Mouse (Mus musculus) heart, embryonic 15.5 days (tissue): ENCODE measurements around the gene Plpp3. TPM values are rescaled to one million over a fixed set of nuclear protein-coding genes. Genes with fewer than 3 reads are reported as not detected.

Source experiments
- ATAC-seq: fragments of 200-750 bp; cut with Nextera tagmentation; replicated peaks from 2 replicates; pipeline ENCODE4 v1.8.0; 2017; ENCODE audit warnings: low read depth, moderate TSS enrichment; ENCODE audit not compliant: insufficient number of reproducible peaks, insufficient read depth, low FRiP score
- H3K27ac ChIP-seq: fragments of 300-500 bp; sonication (generic); 2 replicates; pipeline ENCODE4 v1.5.1; 2015; ENCODE audit warnings: mild to moderate bottlenecking, inconsistent platforms
- H3K27me3 ChIP-seq: fragments of 300-500 bp; sonication (generic); 2 replicates; pipeline ENCODE4 v1.6.1; 2015; ENCODE audit warnings: inconsistent platforms
- H3K36me3 ChIP-seq: fragments of 300-500 bp; sonication (generic); 2 replicates; pipeline ENCODE4 v1.6.1; 2015; ENCODE audit warnings: mild to moderate bottlenecking, inconsistent platforms
- H3K4me1 ChIP-seq: fragments of 300-500 bp; sonication (generic); replicated peaks from 2 replicates; pipeline ENCODE4 v1.6.1; 2015; ENCODE audit warnings: inconsistent platforms
- H3K4me2 ChIP-seq: fragments of 300-500 bp; sonication (generic); 2 replicates; pipeline ENCODE4 v1.6.1; 2015; ENCODE audit warnings: inconsistent platforms, mild to moderate bottlenecking, moderate library complexity
- H3K4me3 ChIP-seq: fragments of 300-500 bp; sonication (generic); 2 replicates; pipeline ENCODE4 v1.5.1; 2015; ENCODE audit warnings: mild to moderate bottlenecking, inconsistent platforms
- H3K9ac ChIP-seq: fragments of 300-500 bp; sonication (generic); 2 replicates; pipeline ENCODE4 v1.6.1; 2015; ENCODE audit warnings: mild to moderate bottlenecking, inconsistent platforms
- H3K9me3 ChIP-seq: fragments of 300-500 bp; sonication (generic); replicated peaks from 2 replicates; pipeline ENCODE4 v1.6.1; 2016; ENCODE audit warnings: inconsistent platforms
- WGBS: fragments of 180-500 bp; shearing (Covaris S2); methylation state at CpG from one replicate; pipeline ENCODE4 v1.1.7; 2015; ENCODE audit warnings: mixed read lengths; 5-methylcytosine and 5-hydroxymethylcytosine counted together
- polyA plus RNA-seq: library from polyadenylated mRNA; unstranded; fragments of >200 nt; fragmentation: Nextera tagmentation; extraction: Ambion mirVana; gene quantifications from 2 replicates; pipeline ENCODE4 v1.2.1, GENCODE M21; 2015

Gene Plpp3
- polyA plus RNA-seq, 1 experiment from 2014 or later, result 35.0 TPM

DNA sequence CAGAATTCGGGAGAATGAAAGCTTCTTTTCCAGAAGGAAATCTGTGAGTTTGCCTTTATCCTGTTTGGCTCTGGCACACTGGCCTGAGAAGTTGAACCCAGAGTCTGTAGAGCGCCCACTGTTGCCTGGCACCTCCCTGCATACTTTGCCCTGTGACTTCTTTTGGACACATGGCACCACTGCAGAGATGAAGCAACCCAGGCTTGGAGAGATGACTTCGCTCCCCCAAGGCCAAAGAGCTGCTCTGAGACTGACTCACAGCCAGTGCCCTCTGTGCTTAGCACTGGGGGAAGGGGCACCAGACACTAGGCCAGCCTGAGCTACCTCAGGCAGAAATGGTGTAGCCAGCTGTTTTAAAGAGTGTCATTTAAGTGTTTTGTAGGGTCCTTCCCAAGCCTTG is 63.7 kb downstream of the Plpp3 start:
- H3K9ac ChIP-seq, result no peak overlapping the region
- no peak for ATAC-seq
- 93% methylated on average over 3 of the region's 3 CpGs for WGBS
- H3K36me3 ChIP-seq, result peaks cover 10% of the 10 kb centered on the region; the same call in 1 of the 2 replicates
- H3K27me3 ChIP-seq, result no peaks in the 10 kb centered on the region
- no peak overlapping the region for H3K27ac ChIP-seq
- H3K9me3 ChIP-seq, result no peaks in the 10 kb centered on the region
- H3K4me2 ChIP-seq, result no peak overlapping the region
- H3K4me1 ChIP-seq, result peaks cover 11% of the 10 kb centered on the region
- no peak overlapping the region for H3K4me3 ChIP-seq

GRCm38 (mm10) chr4:105221256-105221840 is 64.2 kb downstream of the Plpp3 start:
- Histone ChIP-seq H3K9ac (no peak overlapping the region), H3K9me3 (no peaks in the 10 kb centered on the region), H3K4me3 (no peak overlapping the region), H3K27me3 (no peaks in the 10 kb centered on the region), H3K4me2 (no peak overlapping the region), H3K36me3 (peaks cover 10% of the 10 kb centered on the region; the same call in 1 of the 2 replicates), H3K4me1 (peaks cover 11% of the 10 kb centered on the region), H3K27ac (no peak overlapping the region)
- 80% methylated on average over 11 of the region's 11 CpGs for WGBS
- ATAC-seq, result no peak

GRCm38 (mm10) chr4:105223101-105223924 is 66.2 kb downstream of the Plpp3 start:
- Histone ChIP-seq H3K36me3 (peaks cover 10% of the 10 kb centered on the region; the same call in 1 of the 2 replicates), H3K9ac (no peak overlapping the region), H3K4me2 (no peak overlapping the region), H3K4me1 (peaks cover 11% of the 10 kb centered on the region), H3K27ac (peak overlapping the region; percentile 18), H3K27me3 (no peaks in the 10 kb centered on the region), H3K9me3 (no peaks in the 10 kb centered on the region), H3K4me3 (no peak overlapping the region)
- no peak for ATAC-seq
- WGBS, result 80% methylated on average over 5 of the region's 5 CpGs

- no peaks in the 10 kb centered on the region for H3K27me3 ChIP-seq
- WGBS, result 14% methylated on average over 4 of the region's 4 CpGs
- H3K4me1 ChIP-seq, result peaks cover 11% of the 10 kb centered on the region
- peaks cover 13% of the 10 kb centered on the region; the same call in 1 of the 2 replicates for H3K36me3 ChIP-seq
- no peak overlapping the region for H3K4me2 ChIP-seq
- ATAC-seq, result peak; percentile 57; the same call in 1 of the 2 replicates
- 0 out of 2 replicates have a peak overlapping the region, but pooled peaks have one; percentile 18 for H3K27ac ChIP-seq
- no peak overlapping the region for H3K9ac ChIP-seq
- H3K9me3 ChIP-seq, result no peaks in the 10 kb centered on the region
- H3K4me3 ChIP-seq, result no peak overlapping the region
These were observed 66.8 kb downstream of the Plpp3 start for GRCm38 (mm10) chr4:105223925-105224300.

DNA sequence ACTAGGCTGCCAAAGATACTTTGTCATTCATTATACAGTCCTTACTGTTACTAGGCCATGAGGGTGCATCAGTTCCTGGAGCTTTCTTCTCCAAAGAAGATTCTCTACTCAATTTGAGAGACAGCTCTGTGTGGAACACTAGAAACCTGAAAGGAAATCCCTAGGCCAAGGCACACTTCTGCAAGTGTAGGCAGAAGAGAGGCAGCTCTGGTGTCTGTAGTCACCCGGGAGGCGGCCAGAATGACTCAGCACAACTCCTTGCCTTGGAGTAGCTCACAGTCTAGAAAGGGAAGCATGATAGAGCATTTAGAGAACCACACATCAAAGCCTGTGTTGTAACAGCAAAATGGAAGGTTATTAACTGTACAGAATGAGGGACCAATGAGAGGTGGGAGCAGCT is 68.4 kb downstream of the Plpp3 start:
- Histone ChIP-seq H3K9ac (no peak overlapping the region), H3K4me1 (peaks cover 11% of the 10 kb centered on the region), H3K4me3 (no peak overlapping the region), H3K4me2 (no peak overlapping the region), H3K36me3 (peaks cover 12% of the 10 kb centered on the region; the same call in 1 of the 2 replicates), H3K9me3 (no peaks in the 10 kb centered on the region), H3K27me3 (no peaks in the 10 kb centered on the region), H3K27ac (no peak overlapping the region)
- WGBS, result 49% methylated on average over 2 of the region's 2 CpGs
- ATAC-seq, result no peak

DNA sequence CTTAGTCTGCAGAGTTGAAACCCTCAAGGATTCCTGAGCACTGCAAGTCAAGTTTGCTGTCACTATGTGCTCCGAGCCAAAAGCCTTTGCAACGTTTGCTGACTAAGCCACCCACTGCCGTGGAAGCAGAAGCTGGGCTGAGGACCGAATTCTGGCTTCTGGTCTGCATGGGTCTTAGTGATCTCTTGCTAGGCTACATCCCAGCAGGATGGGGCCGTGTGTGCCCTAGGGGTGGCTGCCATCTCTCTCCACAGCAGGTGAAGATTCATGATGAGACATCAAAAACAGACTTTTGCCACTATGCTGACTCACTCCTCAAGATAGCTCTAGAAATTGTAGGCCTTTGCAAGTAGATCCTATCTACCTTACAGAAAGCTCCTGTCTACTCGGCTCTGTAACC is 69.2 kb downstream of the Plpp3 start:
- H3K36me3 ChIP-seq, result peaks cover 19% of the 10 kb centered on the region; the same call in 1 of the 2 replicates
- WGBS, result 66% methylated on average over 6 of the region's 6 CpGs
- ATAC-seq, result no peak

GRCm38 (mm10) chr4:105230127-105230526 is 73.0 kb downstream of the Plpp3 start:
- Histone ChIP-seq H3K9me3 (no peaks in the 10 kb centered on the region), H3K36me3 (peaks cover 19% of the 10 kb centered on the region; the same call in 1 of the 2 replicates), H3K27me3 (no peaks in the 10 kb centered on the region), H3K27ac (no peak overlapping the region), H3K9ac (no peak overlapping the region), H3K4me3 (no peak overlapping the region), H3K4me2 (no peak overlapping the region), H3K4me1 (no peaks in the 10 kb centered on the region)
- 80% methylated on average over 8 of the region's 8 CpGs for WGBS
- ATAC-seq, result no peak

More for the DNA sequence above, 69.2 kb downstream of the Plpp3 start:
- peaks cover 11% of the 10 kb centered on the region for H3K4me1 ChIP-seq
- H3K9ac ChIP-seq, result no peak overlapping the region
- H3K4me2 ChIP-seq, result no peak overlapping the region
- no peaks in the 10 kb centered on the region for H3K27me3 ChIP-seq
- no peak overlapping the region for H3K27ac ChIP-seq
- no peak overlapping the region for H3K4me3 ChIP-seq
- H3K9me3 ChIP-seq, result no peaks in the 10 kb centered on the region

DNA sequence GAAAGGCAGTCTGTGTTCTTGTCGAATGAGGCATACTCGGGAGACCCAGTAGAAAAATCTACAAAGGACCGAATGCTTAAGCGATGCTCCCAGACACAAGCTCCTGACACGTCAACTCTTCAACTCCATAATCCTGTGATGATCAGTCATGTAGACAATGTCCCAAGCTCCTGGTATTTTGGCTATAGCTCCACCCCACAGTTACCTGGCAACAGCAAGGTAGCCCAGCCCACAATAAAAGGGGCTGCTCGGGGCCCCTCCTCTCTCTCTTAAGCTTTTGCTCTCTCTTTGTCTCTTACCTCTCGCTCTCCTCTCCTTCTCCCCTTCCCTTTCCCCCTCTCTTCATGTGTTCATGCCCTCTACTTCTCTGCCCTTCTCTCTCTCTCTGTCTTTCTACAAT is 83.1 kb downstream of the Plpp3 start:
- no peak overlapping the region for H3K4me2 ChIP-seq

GRCm38 (mm10) chr4:105244931-105245330 is 87.8 kb downstream of the Plpp3 start:
- Histone ChIP-seq H3K9ac (peak overlapping the region; percentile 51; the same call in 1 of the 2 replicates), H3K9me3 (no peaks in the 10 kb centered on the region), H3K36me3 (no peaks in the 10 kb centered on the region), H3K4me2 (peak overlapping the region; percentile 74), H3K27me3 (no peaks in the 10 kb centered on the region), H3K4me3 (no peak overlapping the region), H3K4me1 (peaks cover 11% of the 10 kb centered on the region), H3K27ac (no peak overlapping the region)
- no peak for ATAC-seq
- 72% methylated on average over 10 of the region's 10 CpGs for WGBS

More for the DNA sequence above, 83.1 kb downstream of the Plpp3 start:
- H3K27ac ChIP-seq, result no peak overlapping the region
- no peaks in the 10 kb centered on the region for H3K27me3 ChIP-seq
- no peak overlapping the region for H3K9ac ChIP-seq
- ATAC-seq, result no peak
- H3K9me3 ChIP-seq, result no peaks in the 10 kb centered on the region
- peaks cover 4% of the 10 kb centered on the region; the same call in 1 of the 2 replicates for H3K4me1 ChIP-seq
- 81% methylated on average over 7 of the region's 7 CpGs for WGBS
- H3K36me3 ChIP-seq, result no peaks in the 10 kb centered on the region
- no peak overlapping the region for H3K4me3 ChIP-seq

- Histone ChIP-seq H3K4me3 (peak overlapping the region; percentile 41), H3K4me1 (peaks cover 11% of the 10 kb centered on the region)
- WGBS, result 3% methylated on average over 18 of the region's 18 CpGs
These were observed 88.4 kb downstream of the Plpp3 start for GRCm38 (mm10) chr4:105245479-105245944.

GRCm38 (mm10) chr4:105246331-105246730 is 89.2 kb downstream of the Plpp3 start:
- 91% methylated on average over 7 of the region's 7 CpGs for WGBS
- Histone ChIP-seq H3K4me1 (peaks cover 11% of the 10 kb centered on the region), H3K36me3 (no peaks in the 10 kb centered on the region), H3K27ac (no peak overlapping the region), H3K4me3 (no peak overlapping the region), H3K4me2 (no peak overlapping the region), H3K9ac (no peak overlapping the region), H3K27me3 (no peaks in the 10 kb centered on the region), H3K9me3 (no peaks in the 10 kb centered on the region)
- no peak for ATAC-seq

More at GRCm38 (mm10) chr4:105245479-105245944, 88.4 kb downstream of the Plpp3 start:
- Histone ChIP-seq H3K4me2 (peak overlapping the region; percentile 74), H3K9ac (peak overlapping the region; percentile 51), H3K27me3 (no peaks in the 10 kb centered on the region), H3K27ac (no peak overlapping the region), H3K36me3 (no peaks in the 10 kb centered on the region), H3K9me3 (no peaks in the 10 kb centered on the region)
- ATAC-seq, result 0 out of 2 replicates have a peak, but pooled peaks have one; percentile 39
